Mouse (Mus musculus) C2C12 (cell line): ENCODE measurements around the gene Smarcb1.

Source experiments
- CTCF ChIP-seq: IDR thresholded peaks from one replicate; pipeline ENCODE4 v1.5.1; 2011; ENCODE audit not compliant: control insufficient read depth, insufficient read depth, insufficient read length
- MAX ChIP-seq: IDR thresholded peaks from one replicate; pipeline ENCODE4 v1.6.1; 2011; ENCODE audit warnings: mild to moderate bottlenecking, control low read depth
- USF1 ChIP-seq: IDR thresholded peaks from one replicate; pipeline ENCODE4 v1.6.1; 2011; ENCODE audit warnings: low read depth, mild to moderate bottlenecking, control low read depth, moderate library complexity

DNA sequence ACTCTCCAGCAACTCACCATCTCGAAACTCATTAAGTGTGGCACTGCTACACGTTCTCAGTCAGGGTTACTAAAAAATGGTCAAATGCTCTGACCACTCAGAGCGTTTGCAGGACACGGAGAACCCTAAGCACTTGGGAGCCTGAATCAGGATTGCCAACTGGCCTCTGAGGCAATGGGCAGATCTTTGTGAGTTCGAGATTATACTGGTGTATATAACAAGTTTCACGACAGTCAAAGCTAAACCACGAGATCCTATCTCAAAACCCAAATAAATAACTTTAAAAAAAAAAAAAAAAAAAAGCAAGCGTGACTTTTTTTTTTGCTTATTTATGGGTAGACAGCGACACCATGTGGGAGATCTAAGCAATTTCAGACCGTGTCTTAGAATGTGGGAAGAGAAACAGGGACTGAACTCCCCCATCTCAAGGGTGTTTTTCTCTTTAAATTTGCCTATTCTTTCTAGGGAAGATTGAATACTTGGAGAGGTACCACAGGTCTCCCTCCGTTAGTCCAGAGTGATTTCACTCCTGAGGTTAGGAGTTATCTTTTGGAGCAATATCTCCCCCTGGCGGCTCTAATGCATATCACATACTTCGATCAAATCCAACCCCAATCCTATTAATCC is 30.1 kb upstream of the Smarcb1 start:
- no peak for TF ChIP-seq USF1
- TF ChIP-seq CTCF: no peak
- TF ChIP-seq MAX: no peak
